ENCODE assay signal across 8 mouse cellular contexts in the genomic region with DNA sequence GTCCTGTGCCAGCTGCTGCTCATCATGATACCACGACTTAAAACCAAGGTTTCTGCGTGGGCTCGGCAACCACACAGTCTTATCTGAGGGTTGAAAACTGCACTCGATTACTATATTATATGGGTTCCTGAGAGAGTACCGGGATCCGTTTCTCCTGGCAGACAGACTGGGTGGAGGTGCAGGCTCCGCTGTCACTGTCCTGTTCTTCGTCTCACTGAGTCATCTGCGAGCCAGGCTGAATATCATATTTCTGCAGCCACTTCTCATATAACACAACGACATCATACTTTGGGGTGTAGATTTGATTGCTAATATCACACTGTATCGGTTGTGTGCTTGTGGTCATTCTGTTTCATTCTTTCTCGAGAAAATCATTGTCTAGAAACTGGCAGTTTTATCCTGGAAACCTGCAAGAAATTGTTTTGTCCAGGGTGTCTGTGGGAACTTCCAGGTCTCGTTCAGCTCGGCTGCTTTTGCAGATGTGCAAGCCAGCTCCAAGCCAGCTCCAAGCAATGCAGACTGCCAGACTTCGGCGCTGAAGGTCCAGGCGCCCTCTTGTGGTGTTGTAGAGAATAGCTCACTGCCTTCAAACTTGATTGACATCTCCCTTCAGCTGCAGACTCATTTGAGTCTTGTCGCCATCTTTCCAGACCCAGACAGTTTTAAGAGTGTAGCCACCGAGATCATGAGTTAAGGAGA.
A peak's percentile ranks its signal among the peaks of the same experiment; 100 is the strongest.
DNase-seq lines count a peak whose midpoint lies in the region; ATAC-seq and TF ChIP-seq lines count a peak whose summit lies in the region.

No protein-coding gene starts in this region.

- no peak for ATAC-seq in Patski

- peak; percentile 78 for TF ChIP-seq CTCF in Patski (IDR thresholded peaks at IDR 0.05)

- H3K27me3 ChIP-seq in Patski: no peaks in the 10 kb centered on the region

- POLR2A ChIA-PET in Patski (lab: Charles Lee): no interaction called here

- peak; percentile 61 to 63 for DNase-seq in left cerebral cortex, adult 18-20 months (ENCODE audit: low spot score in 2 of 2)
- DNase-seq in left cerebral cortex, adult 8-10 months (ENCODE audit: low spot score in 2 of 2): no peak
- DNase-seq in Patski (ENCODE audit: low read depth, low spot score): no peak
- peak; percentile 74 for DNase-seq in embryo, embryonic 11 days
- DNase-seq in heart, postnatal 4 days: peak; percentile 75
- peak; percentile 43 to 63 for DNase-seq in left cerebral cortex, postnatal 36 days (ENCODE audit: low spot score in 2 of 2)
- DNase-seq in naive thymus-derived CD4-positive, alpha-beta T cell, adult 2 months (ENCODE audit: low read depth): peak; percentile 45
- no peak for DNase-seq in spleen, adult 18-20 months

- intact Hi-C loops in left cerebral cortex, postnatal 36 days (cut with DNase I): loop anchor here (5.0 kb wide), 1 partner anchor 317 kb away; no protein-coding TSS in a partner anchor

- in situ Hi-C loops in Patski (cut with MboI; ENCODE audit: low pct_unique_long_range_greater_than_20kb): no loop called here

- CTCF ChIA-PET in Patski (lab: Charles Lee): interaction anchor here (0.6 to 2.2 kb wide), 11 partner anchors 8 to 313 kb away, joined by 3 to 18 read pairs (median 3); no protein-coding TSS in a partner anchor

Comparison
In these comparisons a context has a peak if more than half of its experiments do, and no peak if none do; other contexts are left out.
1. DNase-seq: peak in left cerebral cortex, adult 18-20 months (2 of 2), embryo, embryonic 11 days (single experiment), heart, postnatal 4 days (single experiment), left cerebral cortex, postnatal 36 days (2 of 2) and naive thymus-derived CD4-positive, alpha-beta T cell, adult 2 months (single experiment); none in left cerebral cortex, adult 8-10 months (0 of 2), Patski (single experiment) and spleen, adult 18-20 months (0 of 2).